Mouse (Mus musculus): ENCODE measurements around the gene Nos1ap.

- TF ChIP-seq POLR2A (IDR thresholded peaks at IDR 0.05; ENCODE audit: low read depth, low read length), result no peak
- TF ChIP-seq CTCF (conservative IDR thresholded peaks at IDR 0.05; ENCODE audit: insufficient read depth, insufficient read length, low read depth, low read length), result peak; percentile 93
Observed at GRCm38 (mm10) chr1:170612968-170613872, 23.6 kb upstream of the Nos1ap start.
